Mouse (Mus musculus): ENCODE measurements around the gene Gm49352. TPM values are rescaled to one million over a fixed set of nuclear protein-coding genes. Genes with fewer than 3 reads are reported as not detected.
"Not testable (repeated sequence)": the region's sequence is repeated elsewhere in the genome, so short reads cannot be mapped to it uniquely, and the experiment has no call there.

The Gm49352 gene
- total RNA-seq (2012; rRNA removed) (not detected in 2 replicates), total RNA-seq (2014; rRNA removed) (not detected in 2 replicates), polyA plus RNA-seq (2012; ENCODE audit: insufficient read length, low read depth) (not detected in 2 replicates)

DNA sequence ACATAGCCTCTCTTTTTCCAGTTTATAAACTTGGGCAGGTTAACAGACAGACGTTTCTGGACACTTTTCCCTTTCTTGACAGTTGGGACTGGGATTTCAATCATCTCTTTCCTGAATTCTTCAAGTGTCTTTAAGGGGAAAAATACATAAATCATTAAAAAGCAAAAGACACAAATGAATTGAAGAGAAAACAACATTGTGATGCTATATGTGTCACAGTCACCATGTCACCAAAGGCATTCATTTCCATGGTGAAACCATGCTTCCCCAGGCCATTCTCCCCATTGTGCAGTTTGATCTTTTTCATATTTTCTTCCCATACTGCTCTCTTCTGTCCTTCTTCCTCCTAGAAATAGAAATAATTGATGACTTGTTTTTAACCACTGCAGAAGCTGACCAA lies at the start of gene Gm49352:
Gm49352 (minus strand) TSS at position 101 of the 400 bp plus-strand sequence.
- in situ Hi-C loops (cut with MboI; ENCODE audit: low pct_ligation_motif_present, low pct_unique_long_range_greater_than_20kb, low sequenced_read_pairs); H3K27me3 ChIP-seq (replicated peaks); H3K27ac ChIP-seq (ENCODE audit: insufficient read depth, low read depth); H3K36me3 ChIP-seq (replicated peaks in 1 of 2; ENCODE audit: control insufficient read depth in 1 of 2, insufficient read depth in 1 of 2, low read length in 1 of 2); H3K9ac ChIP-seq (ENCODE audit: insufficient read depth, low read depth); H3K4me3 ChIP-seq (replicated peaks in 1 of 3; ENCODE audit: low read depth in 2 of 3, low read length in 2 of 3, poor library complexity in 1 of 3); H3K4me1 ChIP-seq (ENCODE audit: control insufficient read depth in 1 of 2, insufficient read depth in 2 of 2); dilution Hi-C loops (cut with MboI; ENCODE audit: extremely low pct_ligation_motif_present, extremely low pct_unique_long_range_greater_than_20kb, low sequenced_read_pairs); DNase-seq (ENCODE audit: extremely low read depth); H3K4me2 ChIP-seq (ENCODE audit: insufficient read depth, low read depth, poor library complexity, severe bottlenecking); H3K79me2 ChIP-seq (replicated peaks; ENCODE audit: control insufficient read depth, extremely low read depth, insufficient read depth, poor library complexity, severe bottlenecking): not testable (repeated sequence)
- H3K9me3 ChIP-seq (replicated peaks; ENCODE audit: low read length), result peaks cover 21% of the 10 kb centered on the region

DNA sequence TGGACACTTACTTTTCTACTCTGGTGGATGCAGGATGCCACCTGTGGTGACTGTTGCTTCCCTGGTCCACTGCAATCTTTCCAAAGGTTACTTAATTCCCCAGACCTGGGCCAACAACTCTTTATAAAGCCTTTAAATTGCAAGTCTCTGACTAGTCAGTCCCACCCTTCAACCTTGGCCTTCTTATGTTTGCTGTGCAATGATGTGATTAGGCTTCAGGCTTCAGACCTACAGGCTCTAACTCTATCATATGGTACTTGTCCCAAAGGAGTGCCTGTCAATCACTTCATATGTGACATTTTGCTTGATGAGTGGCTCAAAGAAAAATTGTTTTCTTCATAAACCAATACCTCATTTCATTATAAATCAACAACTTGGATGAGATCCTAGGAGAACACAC lies 2.1 kb upstream of the Gm49352 start, which contains the start of gene Cts3:
Cts3 (minus strand) TSS at position 101 of the 400 bp plus-strand sequence.
- Histone ChIP-seq H3K79me2 (replicated peaks; ENCODE audit: control insufficient read depth, extremely low read depth, insufficient read depth, poor library complexity, severe bottlenecking) (no peaks in the 10 kb centered on the region), H3K4me3 (replicated peaks in 1 of 3; ENCODE audit: low read depth in 2 of 3, low read length in 2 of 3, poor library complexity in 1 of 3) (no peak within 1 kb of the TSS), H3K36me3 (replicated peaks in 1 of 2; ENCODE audit: control insufficient read depth in 1 of 2, insufficient read depth in 1 of 2, low read length in 1 of 2) (no peaks in the 10 kb centered on the region), H3K27ac (ENCODE audit: insufficient read depth, low read depth) (no peak within 1 kb of the TSS), H3K4me2 (ENCODE audit: insufficient read depth, low read depth, poor library complexity, severe bottlenecking) (no peak within 1 kb of the TSS), H3K4me1 (ENCODE audit: control insufficient read depth in 1 of 2, insufficient read depth in 2 of 2) (no peaks in the 10 kb centered on the region), H3K9ac (ENCODE audit: insufficient read depth, low read depth) (no peak within 1 kb of the TSS), H3K27me3 (replicated peaks) (no peaks in the 10 kb centered on the region), H3K9me3 (replicated peaks; ENCODE audit: low read length) (peaks cover 19% of the 10 kb centered on the region)
- DNase-seq (ENCODE audit: extremely low read depth), result no peak
- TF ChIP-seq IRF4 (IDR thresholded peaks at IDR 0.05; ENCODE audit: low read depth, low read length), result no peak
- no peak for TF ChIP-seq POLR2AphosphoS2 (IDR thresholded peaks at IDR 0.05; ENCODE audit: low read depth, low read length)
- no peak for TF ChIP-seq USF2 (conservative IDR thresholded peaks at IDR 0.05; ENCODE audit: low read depth, low read length)
- TF ChIP-seq MAFK (IDR thresholded peaks at IDR 0.05; ENCODE audit: insufficient replicate concordance, low read length), result no peak
- no peak for TF ChIP-seq PAX5 (IDR thresholded peaks at IDR 0.05; ENCODE audit: low read length)
- TF ChIP-seq HCFC1 (IDR thresholded peaks at IDR 0.05; ENCODE audit: low read depth, low read length), result no peak
- no peak for TF ChIP-seq POLR2A (IDR thresholded peaks at IDR 0.05; ENCODE audit: low read depth, low read length)
- in situ Hi-C loops (cut with MboI; ENCODE audit: low pct_ligation_motif_present, low pct_unique_long_range_greater_than_20kb, low sequenced_read_pairs) (no loop called here), dilution Hi-C loops (cut with MboI; ENCODE audit: extremely low pct_ligation_motif_present, extremely low pct_unique_long_range_greater_than_20kb, low sequenced_read_pairs) (no loop called here)

DNA sequence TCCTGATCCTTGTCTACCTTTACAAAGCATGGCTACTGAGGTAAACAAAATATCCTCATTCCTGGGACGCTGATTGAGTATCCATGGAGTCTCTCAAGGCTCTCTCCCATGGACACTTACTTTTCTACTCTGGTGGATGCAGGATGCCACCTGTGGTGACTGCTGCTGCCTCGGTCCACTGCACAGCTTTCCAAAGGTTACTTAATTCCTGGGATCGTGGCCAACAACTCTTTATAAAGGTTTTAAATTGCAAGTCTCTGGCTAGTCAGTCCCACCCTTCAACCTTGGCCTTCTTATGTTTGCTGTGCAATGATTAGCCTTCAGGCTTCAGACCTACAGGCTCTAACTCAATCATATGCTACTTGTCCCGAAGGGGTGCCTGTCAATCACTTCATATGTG lies 26.3 kb downstream of the Gm49352 start, which contains the start of gene Ctsm:
Ctsm (minus strand) TSS at position 209 of the 400 bp plus-strand sequence.
- no peak within 1 kb of the TSS for H3K27ac ChIP-seq (ENCODE audit: insufficient read depth, low read depth)
- no peak within 1 kb of the TSS for H3K4me2 ChIP-seq (ENCODE audit: insufficient read depth, low read depth, poor library complexity, severe bottlenecking)
- no peak within 1 kb of the TSS for H3K4me3 ChIP-seq (replicated peaks in 1 of 3; ENCODE audit: low read depth in 2 of 3, low read length in 2 of 3, poor library complexity in 1 of 3)
- DNase-seq (ENCODE audit: extremely low read depth), result no peak
- no peaks in the 10 kb centered on the region for H3K36me3 ChIP-seq (replicated peaks in 1 of 2; ENCODE audit: control insufficient read depth in 1 of 2, insufficient read depth in 1 of 2, low read length in 1 of 2)
- dilution Hi-C loops (cut with MboI; ENCODE audit: extremely low pct_ligation_motif_present, extremely low pct_unique_long_range_greater_than_20kb, low sequenced_read_pairs), result no loop called here
- H3K27me3 ChIP-seq (replicated peaks), result no peaks in the 10 kb centered on the region
- H3K9me3 ChIP-seq (replicated peaks; ENCODE audit: low read length), result peaks cover 22% of the 10 kb centered on the region
- in situ Hi-C loops (cut with MboI; ENCODE audit: low pct_ligation_motif_present, low pct_unique_long_range_greater_than_20kb, low sequenced_read_pairs), result no loop called here
- no peaks in the 10 kb centered on the region for H3K79me2 ChIP-seq (replicated peaks; ENCODE audit: control insufficient read depth, extremely low read depth, insufficient read depth, poor library complexity, severe bottlenecking)
- H3K4me1 ChIP-seq (ENCODE audit: control insufficient read depth in 1 of 2, insufficient read depth in 2 of 2), result no peaks in the 10 kb centered on the region
- TF ChIP-seq SMC3 (IDR thresholded peaks at IDR 0.05; ENCODE audit: low read depth, low read length) (no peak), E2F4 (IDR thresholded peaks at IDR 0.05; ENCODE audit: insufficient replicate concordance, low read depth, low read length) (no peak), MXI1 (IDR thresholded peaks at IDR 0.05; ENCODE audit: low read depth, low read length) (no peak), MAFK (IDR thresholded peaks at IDR 0.05; ENCODE audit: insufficient replicate concordance, low read length) (no peak)
- no peak within 1 kb of the TSS for H3K9ac ChIP-seq (ENCODE audit: insufficient read depth, low read depth)

Other genes with a start within 250 kb of the Gm49352 start
- gene Cts7, start 210.0 kb downstream of the Gm49352 start, total RNA-seq (2012; rRNA removed), result not detected in 2 replicates
- gene Cts7, start 210.0 kb downstream of the Gm49352 start, total RNA-seq (2014; rRNA removed), result not detected in 2 replicates
- gene Cts7, start 210.0 kb downstream of the Gm49352 start, polyA plus RNA-seq (2012; ENCODE audit: insufficient read length, low read depth), result not detected in 2 replicates
- not detected in 2 replicates for gene Ctsm, start 26.3 kb downstream of the Gm49352 start, total RNA-seq (2012; rRNA removed)
- not detected in 2 replicates for gene Ctsm, start 26.3 kb downstream of the Gm49352 start, total RNA-seq (2014; rRNA removed)
- gene Ctsm, start 26.3 kb downstream of the Gm49352 start, polyA plus RNA-seq (2012; ENCODE audit: insufficient read length, low read depth), result not detected in 2 replicates
- gene Cts3, start 2.0 kb upstream of the Gm49352 start, total RNA-seq (2012; rRNA removed), result not detected in 2 replicates
- not detected in 2 replicates for gene Cts3, start 2.0 kb upstream of the Gm49352 start, total RNA-seq (2014; rRNA removed)
- not detected in 2 replicates for gene Cts3, start 2.0 kb upstream of the Gm49352 start, polyA plus RNA-seq (2012; ENCODE audit: insufficient read length, low read depth)

Data from CH12.LX (cell line).